Mouse (Mus musculus) forebrain, embryonic 16.5 days (tissue): ENCODE measurements around the gene Tifa. TPM values are rescaled to one million over a fixed set of nuclear protein-coding genes. Genes with fewer than 3 reads are reported as not detected.

ENCODE experiments used
- ATAC-seq: fragments of 200-750 bp; cut with Nextera tagmentation; 2 replicates; pipeline ENCODE4 v1.8.0; 2017; ENCODE audit warnings: mild to moderate bottlenecking, moderate library complexity
- H3K27ac ChIP-seq: fragments of 300-500 bp; sonication (generic); 2 replicates; pipeline ENCODE4 v1.5.1; 2014; ENCODE audit warnings: low read length, control low read depth
- H3K27me3 ChIP-seq: fragments of 300-500 bp; sonication (generic); replicated peaks from 2 replicates; pipeline ENCODE4 v1.6.1; 2014; ENCODE audit warnings: low read length; ENCODE audit not compliant: control insufficient read depth, insufficient read depth
- H3K36me3 ChIP-seq: fragments of 300-500 bp; sonication (generic); 2 replicates; pipeline ENCODE4 v1.6.1; 2014; ENCODE audit not compliant: control insufficient read depth, insufficient read depth
- H3K4me1 ChIP-seq: fragments of 300-500 bp; sonication (generic); replicated peaks from 2 replicates; pipeline ENCODE4 v1.6.1; 2014; ENCODE audit warnings: low read length; ENCODE audit not compliant: control insufficient read depth, insufficient read depth
- H3K4me2 ChIP-seq: fragments of 300-500 bp; sonication (generic); 2 replicates; pipeline ENCODE4 v1.6.1; 2014; ENCODE audit warnings: mild to moderate bottlenecking, low read length, control low read depth
- H3K4me3 ChIP-seq: fragments of 300-500 bp; sonication (generic); replicated peaks from 2 replicates; pipeline ENCODE4 v1.5.1; 2014; ENCODE audit warnings: mild to moderate bottlenecking, low read length, control low read depth
- H3K9ac ChIP-seq: fragments of 300-500 bp; sonication (generic); replicated peaks from 2 replicates; pipeline ENCODE4 v1.6.1; 2014; ENCODE audit warnings: low read depth, low read length, control low read depth
- H3K9me3 ChIP-seq: fragments of 300-500 bp; sonication (generic); 2 replicates; pipeline ENCODE4 v1.6.1; 2016; ENCODE audit warnings: low read length; ENCODE audit not compliant: control insufficient read depth
- WGBS: fragments of 180-500 bp; shearing (Covaris S2); extraction: QIAGEN DNeasy Blood & Tissue Kit; methylation state at CpG from one replicate; pipeline ENCODE4 v1.1.7; 2014; 5-methylcytosine and 5-hydroxymethylcytosine counted together
- polyA plus RNA-seq: library from polyadenylated mRNA; unstranded; fragments of >200 nt; fragmentation: Nextera tagmentation; extraction: Ambion mirVana; gene quantifications from 2 replicates; pipeline ENCODE4 v1.2.1, GENCODE M21; 2015

The Tifa gene
- polyA plus RNA-seq, 1 experiment from 2014 or later = 3.4 TPM

DNA sequence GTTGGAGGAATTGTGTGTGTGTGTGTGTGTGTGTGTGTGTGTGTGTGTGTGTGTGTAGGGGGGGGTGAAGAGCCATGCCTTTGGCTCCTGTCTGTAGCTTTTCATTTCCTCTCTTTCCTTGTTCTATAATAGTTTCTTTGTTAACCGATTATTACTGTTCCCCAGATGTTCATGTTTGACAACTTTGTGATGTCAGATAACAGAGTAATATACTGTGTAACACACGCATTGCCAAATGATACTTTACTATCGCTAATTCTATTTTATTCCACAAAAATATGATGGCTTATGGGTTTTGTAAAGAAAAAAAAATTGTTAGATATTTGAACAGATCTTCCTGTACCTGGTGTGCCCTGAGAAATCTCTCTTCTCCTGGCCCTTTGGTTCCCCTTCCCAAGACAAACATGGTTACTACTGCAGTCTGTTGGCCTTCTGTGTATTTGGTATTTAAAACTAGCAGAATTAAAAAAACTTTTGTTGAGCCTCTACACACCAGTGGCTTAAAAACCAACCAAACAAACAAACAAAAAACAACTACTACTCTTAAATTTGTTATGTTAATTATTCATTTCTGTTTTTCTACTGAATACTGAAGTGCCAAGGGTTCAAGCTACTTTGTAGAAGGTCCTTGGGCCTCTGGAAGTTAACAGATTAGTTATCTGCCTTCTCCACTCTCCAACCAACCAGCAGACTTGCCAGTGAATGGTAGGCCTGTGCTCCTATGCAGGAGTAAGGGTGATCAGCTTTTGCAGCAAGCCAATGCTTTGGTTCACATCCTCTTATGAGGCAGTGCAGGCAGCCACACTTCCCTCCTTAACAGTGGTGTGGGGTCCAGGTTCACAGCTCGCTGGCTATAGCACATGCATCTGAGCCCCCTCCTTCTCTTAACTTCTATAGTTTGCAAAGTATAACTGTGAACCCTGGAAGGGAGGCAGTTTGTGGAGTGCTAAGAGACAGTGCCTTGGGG, 2.3 kb downstream of the Tifa start:
- Histone ChIP-seq H3K4me1 (peaks cover 12% of the 10 kb centered on the region), H3K4me3 (no peak overlapping the region), H3K36me3 (no peaks in the 10 kb centered on the region), H3K4me2 (no peak overlapping the region), H3K9ac (no peak overlapping the region), H3K9me3 (no peaks in the 10 kb centered on the region), H3K27ac (no peak overlapping the region), H3K27me3 (peaks cover 10% of the 10 kb centered on the region; the same call in 1 of the 2 replicates)
- ATAC-seq = no peak
- WGBS = 59% methylated on average over 4 of the region's 4 CpGs

DNA sequence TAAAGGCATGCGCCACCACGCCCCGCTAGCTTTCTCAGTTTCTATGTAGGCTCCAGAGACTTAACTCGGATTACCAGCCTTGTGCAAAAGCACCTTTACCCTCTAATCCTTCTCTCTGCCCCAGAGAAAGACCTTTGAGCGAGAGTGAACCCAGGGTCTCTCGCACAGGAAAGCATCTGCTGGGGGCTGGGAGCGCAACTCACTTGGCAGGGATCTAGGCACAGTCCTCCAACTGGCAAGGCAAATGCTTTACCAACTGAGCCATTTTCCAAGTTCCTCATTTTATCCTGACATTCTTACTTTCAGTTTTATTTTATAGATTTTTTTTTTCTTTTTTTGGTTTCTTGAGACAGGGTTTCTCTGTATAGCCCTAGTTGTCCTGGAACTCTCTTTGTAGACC, 3.4 kb downstream of the Tifa start:
- no peak overlapping the region for H3K27ac ChIP-seq
- ATAC-seq = no peak

DNA sequence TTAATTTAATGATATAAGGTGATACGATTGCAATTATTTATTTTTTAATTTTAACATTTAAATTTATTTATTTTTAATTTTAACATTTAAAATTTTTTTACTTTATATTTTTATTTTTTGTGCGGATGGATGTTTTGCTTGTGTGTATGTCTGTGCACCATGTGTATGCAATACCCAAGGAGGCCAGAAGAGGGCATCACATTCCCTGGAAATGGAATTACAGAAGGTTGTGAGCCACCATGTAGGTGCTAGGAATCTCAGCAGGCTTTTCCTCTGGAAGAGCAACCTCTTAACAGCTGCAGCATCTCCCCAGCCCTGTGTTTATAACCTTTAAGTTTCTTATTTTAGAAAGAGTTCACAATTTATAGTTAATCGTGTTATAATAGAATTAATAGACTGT, 6.2 kb downstream of the Tifa start:
- Histone ChIP-seq H3K36me3 (no peaks in the 10 kb centered on the region), H3K27me3 (no peaks in the 10 kb centered on the region), H3K4me1 (peaks cover under 1% of the 10 kb centered on the region; the same call in 1 of the 2 replicates), H3K9me3 (no peaks in the 10 kb centered on the region), H3K4me3 (no peak overlapping the region), H3K4me2 (no peak overlapping the region), H3K27ac (no peak overlapping the region), H3K9ac (no peak overlapping the region)
- WGBS = 98% methylated on average over 3 of the region's 3 CpGs
- no peak for ATAC-seq

More for the DNA sequence above, 3.4 kb downstream of the Tifa start:
- H3K36me3 ChIP-seq = no peaks in the 10 kb centered on the region
- WGBS = 70% methylated on average over 7 of the region's 7 CpGs
- H3K4me1 ChIP-seq = peaks cover 12% of the 10 kb centered on the region
- H3K4me2 ChIP-seq = no peak overlapping the region
- no peak overlapping the region for H3K9ac ChIP-seq
- H3K4me3 ChIP-seq = no peak overlapping the region
- H3K9me3 ChIP-seq = no peaks in the 10 kb centered on the region
- H3K27me3 ChIP-seq = peaks cover 7% of the 10 kb centered on the region; the same call in 1 of the 2 replicates

DNA sequence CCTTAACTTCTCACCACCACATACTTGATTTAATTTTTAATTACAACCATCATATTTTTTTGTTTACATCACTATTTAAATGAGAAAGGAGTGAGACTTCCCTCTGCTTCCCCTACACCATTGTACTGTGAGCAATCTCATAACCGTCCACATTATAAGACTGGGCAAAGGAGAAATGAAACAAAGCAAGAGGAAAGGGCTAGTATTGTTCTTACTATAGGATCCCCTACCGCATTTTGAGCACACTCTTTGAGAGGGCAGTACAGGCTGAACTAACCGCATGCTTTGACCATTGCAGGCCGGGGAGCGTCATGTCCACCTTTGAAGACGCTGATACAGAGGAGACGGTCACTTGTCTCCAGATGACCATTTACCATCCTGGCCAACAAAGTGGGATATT, 6.7 kb downstream of the Tifa start:
- no peaks in the 10 kb centered on the region for H3K27me3 ChIP-seq

DNA sequence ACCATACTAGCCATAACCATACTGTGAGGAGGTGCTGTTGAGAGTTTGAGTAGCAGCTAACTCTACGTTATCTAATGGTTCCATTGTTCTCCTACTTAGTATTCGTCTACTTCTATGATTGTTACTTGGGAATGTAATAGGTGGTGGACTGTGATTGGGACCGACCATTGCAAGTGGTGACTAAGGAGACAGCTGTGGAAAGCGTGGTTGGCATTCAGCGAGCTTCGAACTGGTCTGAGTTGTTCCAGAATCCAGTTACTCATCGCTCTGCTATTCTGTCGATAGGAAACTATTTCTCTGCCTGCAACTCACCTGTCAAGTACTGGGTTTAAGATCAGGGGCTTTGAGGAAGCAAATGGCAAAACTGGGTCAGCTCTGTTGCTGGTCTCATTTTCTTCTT, 11.6 kb downstream of the Tifa start:
- H3K36me3 ChIP-seq = no peaks in the 10 kb centered on the region
- ATAC-seq = no peak
- 92% methylated on average over 8 of the region's 8 CpGs for WGBS
- no peak overlapping the region for H3K9ac ChIP-seq
- H3K4me2 ChIP-seq = no peak overlapping the region
- no peak overlapping the region for H3K27ac ChIP-seq
- no peak overlapping the region for H3K4me3 ChIP-seq
- H3K9me3 ChIP-seq = no peaks in the 10 kb centered on the region
- H3K27me3 ChIP-seq = no peaks in the 10 kb centered on the region
- no peaks in the 10 kb centered on the region for H3K4me1 ChIP-seq

More for the DNA sequence above, 6.7 kb downstream of the Tifa start:
- H3K27ac ChIP-seq = no peak overlapping the region
- no peak overlapping the region for H3K9ac ChIP-seq
- no peak for ATAC-seq
- no peak overlapping the region for H3K4me3 ChIP-seq
- H3K4me1 ChIP-seq = no peaks in the 10 kb centered on the region; the same call in 1 of the 2 replicates
- no peak overlapping the region for H3K4me2 ChIP-seq
- H3K36me3 ChIP-seq = no peaks in the 10 kb centered on the region
- H3K9me3 ChIP-seq = no peaks in the 10 kb centered on the region
- WGBS = 93% methylated on average over 7 of the region's 7 CpGs

DNA sequence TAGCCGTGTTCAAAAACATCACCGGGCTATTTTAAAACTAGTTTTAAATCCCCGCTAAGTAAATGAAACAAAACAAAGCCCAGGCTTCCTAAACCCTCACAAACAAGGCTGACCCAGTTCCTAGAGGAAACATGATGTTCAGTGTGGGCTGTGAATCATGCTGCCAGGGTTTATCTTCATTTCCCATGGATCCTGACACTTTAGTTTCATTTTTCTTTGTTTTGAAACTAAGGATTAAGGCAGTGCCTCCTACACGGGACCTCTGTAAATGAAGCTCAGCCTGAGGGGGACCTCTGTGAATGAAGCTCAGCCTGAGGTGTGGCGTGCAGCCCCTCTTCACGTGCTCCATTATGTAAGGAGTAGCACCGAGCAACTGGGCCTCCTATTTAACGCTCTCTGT, 13.2 kb downstream of the Tifa start:
- H3K9ac ChIP-seq = no peak overlapping the region
- no peaks in the 10 kb centered on the region for H3K27me3 ChIP-seq
- no peak for ATAC-seq
- H3K4me1 ChIP-seq = no peaks in the 10 kb centered on the region
- no peak overlapping the region for H3K4me3 ChIP-seq
- H3K36me3 ChIP-seq = no peaks in the 10 kb centered on the region
- no peaks in the 10 kb centered on the region for H3K9me3 ChIP-seq
- 30% methylated on average over 8 of the region's 8 CpGs for WGBS
- H3K27ac ChIP-seq = no peak overlapping the region
- H3K4me2 ChIP-seq = no peak overlapping the region

DNA sequence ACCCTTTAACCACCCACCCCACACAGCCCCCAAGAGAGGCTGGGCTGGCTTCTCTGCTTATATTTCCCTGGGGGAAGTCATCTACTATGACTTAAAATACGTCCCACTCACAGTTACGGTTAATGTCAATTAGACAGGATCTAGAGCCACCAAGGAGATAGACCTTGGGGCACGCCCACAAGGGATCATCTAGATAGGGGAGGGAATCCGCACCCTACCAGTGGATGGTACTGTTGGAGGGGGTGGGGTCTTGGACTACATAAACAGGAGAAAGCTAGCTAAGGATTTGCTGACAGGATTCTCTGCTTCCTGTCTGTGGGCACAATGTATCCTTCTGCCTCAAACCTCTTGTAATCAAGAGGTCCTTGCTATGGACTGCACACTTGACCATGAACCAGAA, 14.8 kb downstream of the Tifa start:
- Histone ChIP-seq H3K4me3 (no peak overlapping the region), H3K9ac (no peak overlapping the region), H3K36me3 (peaks cover 5% of the 10 kb centered on the region; the same call in 1 of the 2 replicates), H3K4me1 (no peaks in the 10 kb centered on the region), H3K9me3 (no peaks in the 10 kb centered on the region), H3K4me2 (no peak overlapping the region), H3K27me3 (no peaks in the 10 kb centered on the region), H3K27ac (no peak overlapping the region)
- WGBS = 89% methylated on average over 4 of the region's 4 CpGs
- ATAC-seq = no peak

DNA sequence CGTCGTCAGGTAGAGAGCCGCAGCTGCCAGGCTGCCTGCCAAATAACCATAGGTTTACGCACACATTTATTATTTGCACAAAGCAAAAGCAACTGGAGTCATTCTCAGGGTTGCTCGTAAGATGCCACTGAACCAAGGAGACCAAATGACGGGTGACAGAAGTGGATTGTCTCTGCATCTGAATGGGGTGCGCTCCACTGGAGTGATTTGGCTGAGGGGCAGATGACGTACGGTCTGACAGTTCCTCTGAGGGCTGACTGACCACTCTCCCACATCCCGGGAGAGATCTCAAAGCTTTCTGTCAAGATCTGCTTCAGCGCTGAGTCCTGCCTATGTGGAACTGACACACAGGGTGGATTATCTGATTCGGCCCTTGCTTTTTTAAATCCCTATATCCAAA, 15.5 kb downstream of the Tifa start:
- no peaks in the 10 kb centered on the region for H3K9me3 ChIP-seq
- no peak overlapping the region for H3K4me2 ChIP-seq
- H3K9ac ChIP-seq = no peak overlapping the region
- no peak for ATAC-seq
- peaks cover 7% of the 10 kb centered on the region for H3K36me3 ChIP-seq
- H3K4me1 ChIP-seq = no peaks in the 10 kb centered on the region
- no peak overlapping the region for H3K27ac ChIP-seq
- 66% methylated on average over 12 of the region's 12 CpGs for WGBS
- no peak overlapping the region for H3K4me3 ChIP-seq
- H3K27me3 ChIP-seq = no peaks in the 10 kb centered on the region

DNA sequence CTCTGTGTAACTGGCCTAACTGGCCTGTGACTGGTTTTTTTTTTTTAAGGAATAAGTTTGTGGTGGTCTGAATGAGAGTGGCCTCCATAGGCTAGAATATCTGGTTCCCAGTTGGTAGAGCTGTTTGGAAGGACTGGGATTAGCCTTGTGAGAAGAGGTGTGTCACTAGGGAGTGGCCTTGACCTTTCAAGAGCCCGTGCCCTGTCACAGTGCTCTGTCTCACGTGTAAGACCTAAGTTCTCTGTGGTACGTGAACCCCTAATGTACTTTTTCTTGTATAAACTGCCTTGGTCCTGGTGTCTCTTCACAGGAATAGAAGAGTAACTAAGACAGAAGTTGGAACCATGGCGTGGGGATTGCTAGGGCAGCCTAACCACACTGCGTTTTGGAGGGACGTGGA, 16.4 kb downstream of the Tifa start:
- 93% methylated on average over 6 of the region's 6 CpGs for WGBS
- no peak overlapping the region for H3K27ac ChIP-seq
- no peaks in the 10 kb centered on the region for H3K9me3 ChIP-seq
- peaks cover 10% of the 10 kb centered on the region for H3K36me3 ChIP-seq
- H3K9ac ChIP-seq = no peak overlapping the region
- no peak overlapping the region for H3K4me3 ChIP-seq
- H3K4me2 ChIP-seq = no peak overlapping the region
- ATAC-seq = no peak
- no peaks in the 10 kb centered on the region for H3K4me1 ChIP-seq
- H3K27me3 ChIP-seq = no peaks in the 10 kb centered on the region
